Mouse (Mus musculus) hindbrain, embryonic 11.5 days (tissue): ENCODE results near the gene Dlst. TPM values are rescaled to one million over a fixed set of nuclear protein-coding genes. Genes with fewer than 3 reads are reported as not detected.

Experiments used
- ATAC-seq: fragments of 200-750 bp; cut with Nextera tagmentation; 2 replicates; pipeline ENCODE4 v1.8.0; 2017; ENCODE audit warnings: mild to moderate bottlenecking, moderate TSS enrichment, moderate library complexity; ENCODE audit not compliant: low FRiP score
- DNase-seq: peaks from one replicate; pipeline ENCODE4 v3.0.0-alpha.2; 2015; ENCODE audit warnings: low spot score
- H3K27ac ChIP-seq: fragments of 300-500 bp; sonication (generic); 2 replicates; pipeline ENCODE4 v1.5.1; 2014; ENCODE audit warnings: mild to moderate bottlenecking, low read depth, low read length
- H3K27me3 ChIP-seq: fragments of 300-500 bp; sonication (generic); 2 replicates; pipeline ENCODE4 v1.6.1; 2014; ENCODE audit warnings: mild to moderate bottlenecking, low read length, moderate library complexity, mixed read lengths; ENCODE audit not compliant: control insufficient read depth, insufficient read depth
- H3K36me3 ChIP-seq: fragments of 300-500 bp; sonication (generic); 2 replicates; pipeline ENCODE4 v1.6.1; 2014; ENCODE audit warnings: mild to moderate bottlenecking, low read length, moderate library complexity, mixed read lengths; ENCODE audit not compliant: control insufficient read depth, insufficient read depth
- H3K4me1 ChIP-seq: fragments of 300-500 bp; sonication (generic); replicated peaks from 2 replicates; pipeline ENCODE4 v1.6.1; 2014; ENCODE audit warnings: low read length, mixed read lengths; ENCODE audit not compliant: control insufficient read depth, insufficient read depth
- H3K4me2 ChIP-seq: fragments of 300-500 bp; sonication (generic); replicated peaks from 2 replicates; pipeline ENCODE4 v1.6.1; 2014; ENCODE audit warnings: mild to moderate bottlenecking, low read depth, low read length
- H3K4me3 ChIP-seq: fragments of 300-500 bp; sonication (generic); 2 replicates; pipeline ENCODE4 v1.5.1; 2014; ENCODE audit warnings: low read depth, low read length
- H3K9ac ChIP-seq: fragments of 300-500 bp; sonication (generic); 2 replicates; pipeline ENCODE4 v1.6.1; 2014; ENCODE audit warnings: low read depth, low read length
- H3K9me3 ChIP-seq: fragments of 300-500 bp; sonication (generic); 2 replicates; pipeline ENCODE4 v1.6.1; 2016; ENCODE audit warnings: low read length; ENCODE audit not compliant: control insufficient read depth
- WGBS: fragments of 180-500 bp; shearing (Covaris S2); extraction: QIAGEN DNeasy Blood & Tissue Kit; methylation state at CpG from one replicate; pipeline ENCODE4 v1.1.7; 2014; 5-methylcytosine and 5-hydroxymethylcytosine counted together
- polyA plus RNA-seq: library from polyadenylated mRNA; unstranded; fragments of >200 nt; fragmentation: Nextera tagmentation; extraction: Ambion mirVana; gene quantifications from 2 replicates; pipeline ENCODE4 v1.2.1, GENCODE M21; 2014

The Dlst gene
- polyA plus RNA-seq, 1 experiment from 2014 or later = 98.7 TPM

DNA sequence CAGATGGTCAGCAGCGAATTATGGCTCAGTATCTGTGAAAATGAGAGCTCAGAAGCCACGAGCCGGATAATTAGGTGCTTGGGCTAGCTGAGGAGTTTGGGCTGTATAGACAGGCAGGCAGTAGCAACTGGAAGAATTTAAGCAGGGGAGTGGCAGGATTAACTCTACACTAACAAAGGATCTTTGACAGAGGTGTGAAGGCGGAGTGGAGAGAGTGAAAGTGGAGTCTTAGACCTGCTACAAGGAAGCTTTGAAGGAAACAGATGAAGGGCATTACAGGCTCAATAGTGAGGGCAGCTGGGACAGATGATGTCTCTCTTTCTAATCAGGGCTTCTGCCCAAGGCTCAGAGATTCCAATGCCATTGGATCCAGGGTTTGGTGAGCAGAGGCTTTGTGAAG lies 1.2 kb upstream of the Dlst start:
- Histone ChIP-seq H3K4me2 (no peak overlapping the region), H3K9me3 (no peaks in the 10 kb centered on the region), H3K36me3 (no peaks in the 10 kb centered on the region), H3K4me1 (peaks cover 3% of the 10 kb centered on the region; the same call in 1 of the 2 replicates), H3K9ac (no peak overlapping the region), H3K27ac (no peak overlapping the region), H3K4me3 (no peak overlapping the region), H3K27me3 (no peaks in the 10 kb centered on the region)
- 55% methylated on average over 4 of the region's 4 CpGs for WGBS
- ATAC-seq (no peak), DNase-seq (no peak)

GRCm38 (mm10) chr12:85110011-85110697 lies 479 bp upstream of the Dlst start:
- WGBS = 18% methylated on average over 18 of the region's 18 CpGs
- peak overlapping the region; percentile 6; the same call in 1 of the 2 replicates for H3K27ac ChIP-seq
- H3K36me3 ChIP-seq = no peaks in the 10 kb centered on the region
- H3K4me2 ChIP-seq = peak overlapping the region; percentile 73
- peaks cover 3% of the 10 kb centered on the region; the same call in 1 of the 2 replicates for H3K4me1 ChIP-seq
- H3K9ac ChIP-seq = peak overlapping the region; percentile 92
- DNase-seq (peak; percentile 23), ATAC-seq (no peak)
- no peaks in the 10 kb centered on the region for H3K9me3 ChIP-seq
- no peaks in the 10 kb centered on the region for H3K27me3 ChIP-seq
- H3K4me3 ChIP-seq = peak overlapping the region; percentile 94

DNA sequence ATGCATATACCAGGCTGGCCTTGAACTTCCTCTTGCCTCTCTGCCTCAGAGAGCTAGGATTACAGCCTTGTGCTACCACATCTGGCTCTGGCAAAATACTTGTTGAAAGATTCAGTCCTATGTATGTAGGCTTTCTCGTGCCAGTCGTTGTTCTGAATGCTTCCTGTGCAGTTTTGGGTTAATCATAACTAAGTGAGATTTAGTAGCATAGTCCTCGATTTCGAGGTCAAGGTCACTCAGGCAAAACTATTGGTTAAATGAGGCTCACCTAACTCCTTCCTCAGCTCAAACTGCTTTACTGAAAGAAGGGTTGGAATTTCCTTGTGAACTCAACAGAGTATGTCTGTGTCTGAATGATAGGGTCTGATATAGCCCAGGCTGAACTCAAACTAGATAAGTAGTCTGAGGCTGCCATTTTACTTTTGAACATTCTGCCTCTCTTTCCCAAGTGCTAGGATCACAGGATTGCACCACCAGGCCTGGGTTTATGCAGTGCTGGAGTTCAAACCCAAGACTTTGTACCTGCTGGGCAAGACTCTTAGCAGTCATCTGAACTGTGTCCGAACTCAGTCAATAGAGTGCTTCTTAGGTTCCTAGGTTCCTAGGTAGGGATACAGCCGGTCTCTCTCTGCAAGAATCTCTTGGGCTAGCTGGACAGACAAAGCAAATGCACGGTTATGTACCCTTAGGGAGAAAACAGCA lies 2.1 kb downstream of the Dlst start:
- no peak overlapping the region for H3K4me3 ChIP-seq
- ATAC-seq (no peak), DNase-seq (no peak)
- no peak overlapping the region for H3K9ac ChIP-seq
- H3K27me3 ChIP-seq = no peaks in the 10 kb centered on the region
- no peak overlapping the region; the same call in 1 of the 2 replicates for H3K4me2 ChIP-seq
- WGBS = 89% methylated on average over 7 of the region's 7 CpGs
- no peaks in the 10 kb centered on the region for H3K9me3 ChIP-seq
- H3K36me3 ChIP-seq = no peaks in the 10 kb centered on the region
- H3K4me1 ChIP-seq = peaks cover 3% of the 10 kb centered on the region; the same call in 1 of the 2 replicates
- no peak overlapping the region for H3K27ac ChIP-seq

- no peak for ATAC-seq
- H3K9me3 ChIP-seq = no peaks in the 10 kb centered on the region
- H3K4me3 ChIP-seq = no peak overlapping the region
- no peak for DNase-seq
- peaks cover 3% of the 10 kb centered on the region; the same call in 1 of the 2 replicates for H3K4me1 ChIP-seq
- no peaks in the 10 kb centered on the region for H3K36me3 ChIP-seq
- H3K4me2 ChIP-seq = no peak overlapping the region
- H3K9ac ChIP-seq = no peak overlapping the region
- 90% methylated on average over 3 of the region's 3 CpGs for WGBS
- no peaks in the 10 kb centered on the region for H3K27me3 ChIP-seq
- H3K27ac ChIP-seq = no peak overlapping the region
Observed at GRCm38 (mm10) chr12:85113337-85113736, 2.7 kb downstream of the Dlst start.

DNA sequence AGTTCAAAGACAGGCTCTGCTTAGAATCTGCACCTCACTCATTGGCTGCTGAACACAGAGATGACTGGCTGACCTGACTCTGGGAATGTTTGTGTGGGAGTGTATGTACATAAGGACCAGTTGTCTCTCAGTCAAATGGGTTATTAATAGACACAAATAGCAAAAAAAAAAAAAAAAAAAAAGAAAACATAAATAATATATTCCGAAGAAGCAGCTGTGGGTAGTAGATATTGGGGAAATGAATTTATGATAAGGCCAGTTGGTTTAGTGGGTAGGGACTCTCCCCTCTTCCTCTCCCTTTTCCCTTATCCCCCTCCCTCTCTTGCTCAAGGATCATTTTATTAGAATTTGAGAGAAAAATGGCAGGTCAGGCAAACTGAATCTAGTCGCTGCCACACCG lies 3.3 kb downstream of the Dlst start:
- no peak for DNase-seq
- H3K27me3 ChIP-seq = no peaks in the 10 kb centered on the region
- no peak overlapping the region for H3K4me2 ChIP-seq
- WGBS = 97% methylated on average over 3 of the region's 3 CpGs
- H3K9me3 ChIP-seq = no peaks in the 10 kb centered on the region
- H3K4me1 ChIP-seq = peaks cover 3% of the 10 kb centered on the region; the same call in 1 of the 2 replicates
- H3K4me3 ChIP-seq = no peak overlapping the region
- H3K27ac ChIP-seq = no peak overlapping the region
- H3K9ac ChIP-seq = no peak overlapping the region
- no peak for ATAC-seq
- H3K36me3 ChIP-seq = no peaks in the 10 kb centered on the region; the same call in 1 of the 2 replicates

DNA sequence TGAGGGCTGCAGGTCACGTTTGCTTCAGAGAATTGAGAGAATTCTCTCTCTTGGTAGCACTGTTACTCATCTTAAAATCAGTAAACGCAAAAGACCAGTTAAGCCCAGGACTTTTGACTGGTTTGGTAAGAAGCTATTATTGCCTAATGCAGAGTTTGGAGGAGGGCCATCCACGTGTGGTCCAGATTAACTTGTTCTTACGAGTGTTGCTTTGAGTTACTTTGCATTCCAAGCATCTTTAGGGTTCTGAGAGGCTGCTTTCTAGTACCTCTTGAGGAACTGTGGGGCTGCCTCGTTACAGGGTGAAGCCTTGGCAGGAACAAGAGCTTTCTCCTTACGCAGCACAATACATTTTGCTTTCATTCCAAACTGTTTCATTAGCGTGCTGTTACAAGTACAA lies 5.0 kb downstream of the Dlst start:
- no peak for ATAC-seq
- 91% methylated on average over 7 of the region's 7 CpGs for WGBS

DNA sequence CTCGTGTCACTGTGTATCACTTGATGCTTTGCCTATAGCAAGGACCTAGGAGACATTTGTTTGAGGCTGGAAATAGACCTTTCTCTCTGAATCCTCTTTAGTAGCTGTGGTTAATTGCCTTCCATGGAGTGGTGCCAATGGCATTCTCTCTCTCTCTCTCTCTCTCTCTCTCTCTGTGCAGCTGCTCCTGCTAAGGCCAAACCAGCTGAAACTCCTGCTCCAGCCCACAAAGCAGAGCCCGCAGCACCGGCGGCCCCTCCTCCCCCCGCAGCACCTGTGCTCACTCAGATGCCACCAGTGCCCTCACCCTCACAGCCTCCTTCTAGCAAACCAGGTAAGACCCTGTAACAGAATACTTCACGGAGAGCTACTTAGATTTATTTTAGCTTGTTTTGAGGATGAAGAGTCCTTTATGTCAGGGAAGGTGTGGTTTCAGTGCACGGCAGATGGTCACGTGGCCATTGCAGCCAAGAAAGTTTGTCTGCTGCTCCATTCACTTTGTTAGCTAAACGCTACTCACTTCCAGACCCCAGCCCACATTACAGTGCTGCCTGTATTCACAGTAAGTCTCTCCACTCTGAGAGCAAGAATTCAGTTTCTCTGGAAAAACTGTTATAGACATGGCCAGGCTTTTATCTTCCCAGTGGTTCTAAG lies 11.3 kb downstream of the Dlst start:
- no peak overlapping the region for H3K4me3 ChIP-seq
- DNase-seq (no peak), ATAC-seq (no peak)
- H3K27ac ChIP-seq = no peak overlapping the region
- H3K4me1 ChIP-seq = no peaks in the 10 kb centered on the region
- H3K4me2 ChIP-seq = no peak overlapping the region
- peaks cover 11% of the 10 kb centered on the region for H3K36me3 ChIP-seq
- H3K9ac ChIP-seq = no peak overlapping the region
- H3K27me3 ChIP-seq = no peaks in the 10 kb centered on the region
- no peaks in the 10 kb centered on the region for H3K9me3 ChIP-seq
- WGBS = 92% methylated on average over 9 of the region's 9 CpGs

More for the DNA sequence above, 5.0 kb downstream of the Dlst start:
- H3K9ac ChIP-seq = no peak overlapping the region
- H3K4me1 ChIP-seq = no peaks in the 10 kb centered on the region; the same call in 1 of the 2 replicates
- H3K9me3 ChIP-seq = no peaks in the 10 kb centered on the region
- H3K27ac ChIP-seq = no peak overlapping the region
- no peak for DNase-seq
- no peak overlapping the region for H3K4me2 ChIP-seq
- H3K27me3 ChIP-seq = no peaks in the 10 kb centered on the region
- H3K4me3 ChIP-seq = no peak overlapping the region
- H3K36me3 ChIP-seq = no peaks in the 10 kb centered on the region; the same call in 1 of the 2 replicates

DNA sequence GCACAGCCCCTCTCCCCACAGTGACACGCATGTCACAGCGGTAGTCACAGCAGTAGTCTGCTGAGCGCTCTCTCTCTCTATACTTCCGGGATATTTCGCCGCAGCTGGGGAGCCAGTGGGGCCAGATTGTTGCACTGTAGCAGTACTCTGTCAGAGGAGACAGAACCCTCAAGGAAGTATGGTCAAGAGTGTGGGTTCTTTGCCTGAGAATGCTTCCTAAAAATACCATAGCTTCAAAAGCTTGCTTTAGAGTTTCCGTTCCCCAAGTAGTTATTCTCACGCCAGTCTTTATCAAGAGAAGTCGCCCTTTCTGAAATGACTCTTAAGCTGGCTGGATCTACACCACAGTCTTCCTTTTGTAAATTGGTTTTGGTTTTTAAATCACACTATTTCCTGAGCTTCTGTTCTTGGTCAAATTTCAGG lies 12.5 kb downstream of the Dlst start:
- H3K36me3 ChIP-seq = peaks cover 11% of the 10 kb centered on the region
- H3K4me1 ChIP-seq = no peaks in the 10 kb centered on the region
- H3K9me3 ChIP-seq = no peaks in the 10 kb centered on the region
- no peak for DNase-seq
- H3K4me2 ChIP-seq = no peak overlapping the region
- no peak overlapping the region for H3K4me3 ChIP-seq
- H3K27ac ChIP-seq = no peak overlapping the region
- WGBS = 90% methylated on average over 9 of the region's 9 CpGs
- no peak for ATAC-seq
- no peak overlapping the region for H3K9ac ChIP-seq
- no peaks in the 10 kb centered on the region for H3K27me3 ChIP-seq
